Mouse (Mus musculus) cortical plate, adult 2 months (tissue): Measurements from ENCODE around the gene E430018J23Rik. TPM values are rescaled to one million over a fixed set of nuclear protein-coding genes. Genes with fewer than 3 reads are reported as not detected.
"Not testable (repeated sequence)": the region's sequence is repeated elsewhere in the genome, so short reads cannot be mapped to it uniquely, and the experiment has no call there.

Experiments used
- H3K27ac ChIP-seq: fragments of 200-500 bp; 2 replicates; pipeline ENCODE4 v1.5.1; 2012; ENCODE audit warnings: low read length, control low read depth, inconsistent platforms; ENCODE audit not compliant: insufficient read depth
- H3K4me1 ChIP-seq: fragments of 200-500 bp; 2 replicates; pipeline ENCODE4 v1.6.1; 2011; ENCODE audit warnings: low read length; ENCODE audit not compliant: control insufficient read depth, insufficient read depth
- H3K4me3 ChIP-seq: fragments of 200-500 bp; 2 replicates; pipeline ENCODE4 v1.5.1; 2011; ENCODE audit warnings: mild to moderate bottlenecking, low read length, control low read depth; ENCODE audit not compliant: insufficient read depth
- CTCF ChIP-seq: fragments of 200-500 bp; IDR thresholded peaks from 2 replicates; pipeline ENCODE4 v1.5.1; 2011; ENCODE audit warnings: mild to moderate bottlenecking, control low read depth, low read length; ENCODE audit not compliant: insufficient read depth; ENCODE audit errors: extremely low read depth
- POLR2A ChIP-seq: fragments of 200-500 bp; IDR thresholded peaks from 2 replicates; pipeline ENCODE4 v1.6.1; 2011; ENCODE audit warnings: mild to moderate bottlenecking, low read length, control low read depth; ENCODE audit not compliant: insufficient read depth; ENCODE audit errors: extremely low read depth
- polyA plus RNA-seq: library from polyadenylated mRNA; depleted of rRNA; stranded (reverse); fragments of >200 nt; gene quantifications from 2 replicates; pipeline ENCODE4 v1.2.3, GENCODE M21; 2012; rRNA removed

E430018J23Rik gene
- polyA plus RNA-seq, 1 experiment = 5.4 TPM

DNA sequence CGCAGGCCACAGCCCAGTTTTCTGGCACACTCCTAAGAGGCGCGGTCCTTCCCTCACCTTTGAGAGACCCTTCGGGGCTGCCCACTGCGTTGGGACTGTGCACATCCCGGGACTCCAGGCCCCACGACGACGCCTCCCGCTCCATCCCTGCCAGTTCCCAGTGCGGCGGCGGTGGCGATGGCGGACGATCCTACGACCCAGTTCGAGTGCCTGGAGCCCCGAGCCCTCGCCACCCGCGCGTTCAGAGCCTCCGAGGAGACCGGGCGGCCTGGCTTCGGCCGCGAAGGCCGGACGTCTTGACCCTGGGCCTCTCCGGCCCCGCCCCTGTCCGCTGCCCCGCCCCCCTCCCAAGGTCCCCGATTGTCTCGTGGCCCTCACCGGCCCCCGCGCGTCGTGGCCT is 48.3 kb downstream of the E430018J23Rik start:
- TF ChIP-seq CTCF = no peak
- no peak for TF ChIP-seq POLR2A
- Histone ChIP-seq H3K4me3 (peak overlapping the region; percentile 97), H3K27ac (peak overlapping the region; percentile 100), H3K4me1 (peaks cover 4% of the 10 kb centered on the region; the same call in 1 of the 2 replicates)

DNA sequence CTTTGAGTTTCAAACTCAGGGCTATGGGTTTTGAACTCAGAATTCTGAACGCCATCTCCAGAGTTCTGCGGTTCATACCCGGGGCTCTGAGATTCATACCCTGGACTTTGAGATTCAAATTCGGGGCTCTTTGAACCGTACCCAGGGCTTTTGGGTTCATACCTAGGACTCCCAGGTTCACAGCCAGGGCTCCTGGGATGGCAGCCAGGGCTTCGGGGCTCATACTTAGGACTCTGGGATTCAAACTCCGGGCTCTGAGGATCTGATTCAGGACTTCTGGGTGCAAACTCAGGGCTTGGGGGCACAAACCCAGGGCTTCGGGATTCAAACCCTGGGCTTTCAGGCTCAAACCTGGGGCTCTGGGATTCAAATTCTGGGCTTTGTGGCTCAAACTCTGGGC is 49.1 kb downstream of the E430018J23Rik start:
- no peak overlapping the region for H3K27ac ChIP-seq
- H3K4me3 ChIP-seq = peak overlapping the region; percentile 97; the same call in 1 of the 2 replicates
- peaks cover 4% of the 10 kb centered on the region; the same call in 1 of the 2 replicates for H3K4me1 ChIP-seq
- no peak for TF ChIP-seq POLR2A
- TF ChIP-seq CTCF = no peak

- Histone ChIP-seq H3K4me3 (no peak overlapping the region), H3K4me1 (peaks cover 4% of the 10 kb centered on the region; the same call in 1 of the 2 replicates), H3K27ac (no peak overlapping the region)
- TF ChIP-seq CTCF = no peak
- no peak for TF ChIP-seq POLR2A
Observed at GRCm38 (mm10) chr7:127343351-127344019, 49.9 kb downstream of the E430018J23Rik start.

DNA sequence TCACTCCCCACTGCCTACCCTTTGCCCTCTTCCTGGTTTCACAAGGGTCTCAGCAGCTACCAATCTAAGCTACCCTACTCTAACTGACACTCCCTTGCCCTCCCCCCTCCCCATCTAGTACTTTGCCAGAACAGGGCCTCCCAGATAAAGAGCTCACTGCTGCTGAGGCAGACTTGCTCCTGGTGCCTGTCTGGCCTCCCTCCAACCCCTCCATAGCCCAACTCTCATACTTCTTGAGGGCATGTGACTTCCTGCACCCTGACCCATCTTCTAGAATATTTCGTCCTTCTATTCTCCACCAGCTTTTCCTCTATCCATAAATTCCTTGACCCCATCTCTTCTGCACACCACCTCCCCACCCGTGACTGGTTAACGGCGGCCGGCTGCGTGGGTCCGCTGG is 50.5 kb downstream of the E430018J23Rik start:
- H3K4me1 ChIP-seq = peaks cover 4% of the 10 kb centered on the region; the same call in 1 of the 2 replicates
- no peak overlapping the region for H3K4me3 ChIP-seq
- no peak overlapping the region for H3K27ac ChIP-seq
- TF ChIP-seq CTCF = no peak
- TF ChIP-seq POLR2A = no peak

GRCm38 (mm10) chr7:127342332-127342731 is 51.1 kb downstream of the E430018J23Rik start:
- Histone ChIP-seq H3K27ac (no peak overlapping the region), H3K4me3 (no peak overlapping the region), H3K4me1 (peaks cover 2% of the 10 kb centered on the region; the same call in 1 of the 2 replicates)
- TF ChIP-seq POLR2A (no peak), CTCF (peak; percentile 53)

DNA sequence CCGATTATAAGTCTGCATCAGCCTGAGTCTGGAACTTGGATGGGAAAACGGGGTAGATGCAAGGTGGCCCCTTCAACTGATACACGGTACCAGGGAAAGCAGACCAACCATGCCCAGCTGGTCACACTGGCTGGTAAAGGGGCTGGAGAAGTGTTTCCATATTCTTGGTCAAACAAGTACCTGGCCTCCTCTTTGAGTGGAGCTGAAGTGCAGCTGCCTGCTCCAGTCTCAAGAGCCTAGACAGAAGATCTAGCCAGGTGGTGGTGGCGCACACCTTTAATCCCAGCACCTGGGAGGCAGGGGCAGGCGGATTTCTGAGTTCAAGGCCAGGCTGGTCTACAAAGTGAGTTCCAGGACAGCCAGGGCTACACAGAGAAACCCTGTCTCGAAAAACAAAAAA is 51.6 kb downstream of the E430018J23Rik start:
- not testable (repeated sequence) for H3K4me3 ChIP-seq, H3K4me1 ChIP-seq, H3K27ac ChIP-seq

DNA sequence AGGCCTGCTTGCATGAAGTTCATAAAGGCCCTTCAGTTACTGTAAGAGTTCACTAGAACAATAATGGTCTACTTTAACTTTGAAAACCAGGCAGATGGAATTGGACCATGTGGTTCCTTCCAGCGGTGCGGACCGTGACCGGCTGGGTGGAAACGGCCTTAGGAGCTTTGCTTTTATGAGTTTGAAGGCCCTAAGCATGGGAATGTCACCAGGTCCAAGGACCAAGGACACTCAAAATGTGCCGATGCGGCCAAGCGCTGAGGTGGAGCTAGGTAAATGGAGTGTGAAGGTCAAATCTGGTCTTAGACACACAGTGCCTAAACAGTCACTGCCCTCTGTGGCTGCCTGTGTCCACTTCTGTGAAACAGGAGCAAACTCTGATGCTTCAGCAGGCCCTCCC is 52.1 kb downstream of the E430018J23Rik start:
- no peak for TF ChIP-seq CTCF
- Histone ChIP-seq H3K4me1 (no peaks in the 10 kb centered on the region; the same call in 1 of the 2 replicates), H3K4me3 (no peak overlapping the region), H3K27ac (no peak overlapping the region)

Other genes starting within 250 kb of the E430018J23Rik start
- gene Cd2bp2, start 197.6 kb downstream of the E430018J23Rik start, polyA plus RNA-seq = 85.0 and 99.3 TPM in 2 replicates
- 70.4 and 76.0 TPM in 2 replicates for gene Tbc1d10b, start 185.2 kb downstream of the E430018J23Rik start, polyA plus RNA-seq
- gene Mylpf, start 184.7 kb downstream of the E430018J23Rik start, polyA plus RNA-seq = 2.0 and 2.2 TPM in 2 replicates
- 13.5 and 15.5 TPM in 2 replicates for gene Zfp553, start 160.6 kb downstream of the E430018J23Rik start, polyA plus RNA-seq
- 9.2 and 10.4 TPM in 2 replicates for gene Sept1, start 160.5 kb downstream of the E430018J23Rik start, polyA plus RNA-seq
- gene Zfp771, start 149.4 kb downstream of the E430018J23Rik start, polyA plus RNA-seq = 109 and 110 TPM in 2 replicates
- gene Dctpp1, start 132.9 kb downstream of the E430018J23Rik start, polyA plus RNA-seq = 33.0 and 37.4 TPM in 2 replicates
- gene Sephs2, start 119.6 kb downstream of the E430018J23Rik start, polyA plus RNA-seq = 26.2 and 27.5 TPM in 2 replicates
- gene Itgal, start 97.4 kb downstream of the E430018J23Rik start, polyA plus RNA-seq = 1.1 and 1.3 TPM in 2 replicates
- 14.2 and 14.6 TPM in 2 replicates for gene Zfp768, start 48.0 kb downstream of the E430018J23Rik start, polyA plus RNA-seq
- gene Zfp747, start 17.6 kb downstream of the E430018J23Rik start, polyA plus RNA-seq = 5.2 and 5.5 TPM in 2 replicates
- gene 9130019O22Rik, start 6.5 kb downstream of the E430018J23Rik start, polyA plus RNA-seq = 2.7 TPM in 2 replicates
- gene Zfp764, start 13.2 kb upstream of the E430018J23Rik start, polyA plus RNA-seq = 3.4 and 3.9 TPM in 2 replicates
- 19.2 and 19.3 TPM in 2 replicates for gene Zfp688, start 28.4 kb upstream of the E430018J23Rik start, polyA plus RNA-seq
- 5.3 and 5.8 TPM in 2 replicates for gene Zfp689, start 55.5 kb upstream of the E430018J23Rik start, polyA plus RNA-seq
- gene Prr14, start 66.0 kb upstream of the E430018J23Rik start, polyA plus RNA-seq = 44.0 and 44.8 TPM in 2 replicates
- gene Fbrs, start 85.6 kb upstream of the E430018J23Rik start, polyA plus RNA-seq = 26.6 and 27.1 TPM in 2 replicates
- gene Srcap, start 118.4 kb upstream of the E430018J23Rik start, polyA plus RNA-seq = 24.7 and 26.4 TPM in 2 replicates
- gene Gm42715, start 126.0 kb upstream of the E430018J23Rik start, polyA plus RNA-seq = 11.3 and 13.3 TPM in 2 replicates
- gene Tmem265, start 167.8 kb upstream of the E430018J23Rik start, polyA plus RNA-seq = not detected in 2 replicates
- gene Phkg2, start 179.7 kb upstream of the E430018J23Rik start, polyA plus RNA-seq = 143 and 150 TPM in 2 replicates
- gene Ccdc189, start 195.0 kb upstream of the E430018J23Rik start, polyA plus RNA-seq = 22.0 and 22.3 TPM in 2 replicates
- gene Rnf40, start 195.1 kb upstream of the E430018J23Rik start, polyA plus RNA-seq = 48.0 and 51.1 TPM in 2 replicates
- 16.9 and 19.5 TPM in 2 replicates for gene Zfp629, start 222.2 kb upstream of the E430018J23Rik start, polyA plus RNA-seq